Mouse (Mus musculus) c-Kit-positive CD71-positive TER-119-positive erythroid progenitor cells, embryonic 14.5 days (primary cell): Measurements from ENCODE around the gene Rnf31.

Source experiments
- DNase-seq: peaks from one replicate; pipeline ENCODE4 v3.0.0-alpha.2; 2013; ENCODE audit warnings: low spot score

The Rnf31 gene

GRCm38 (mm10) chr14:55591331-55591891, at the start of gene Rnf31:
TSS of gene Rnf31 (plus strand) at chr14:55591708.
- peak; percentile 95 for DNase-seq

GRCm38 (mm10) chr14:55542268-55542667, 49.2 kb upstream of the Rnf31 start:
- no peak for DNase-seq

DNA sequence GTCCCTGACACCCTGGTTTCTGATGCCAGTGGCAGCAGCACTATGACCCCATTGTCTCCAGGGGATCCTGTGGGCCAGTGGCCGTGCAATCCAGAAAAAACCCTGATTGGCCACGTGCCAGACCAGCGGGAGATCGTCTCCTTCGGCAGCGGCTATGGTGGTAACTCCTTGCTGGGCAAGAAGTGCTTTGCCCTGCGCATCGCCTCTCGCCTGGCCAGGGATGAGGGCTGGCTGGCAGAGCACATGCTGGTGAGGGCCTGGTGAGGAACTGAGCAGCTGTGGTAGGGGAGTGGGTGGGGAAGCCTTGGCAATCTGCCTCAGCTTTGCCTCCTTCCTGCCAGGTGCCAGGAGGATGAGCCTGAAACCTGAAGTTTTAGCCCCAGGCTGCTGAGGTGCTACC, 47.2 kb upstream of the Rnf31 start:
- no peak for DNase-seq

- no peak for DNase-seq
These were observed 41.3 kb upstream of the Rnf31 start for GRCm38 (mm10) chr14:55550191-55550590.

GRCm38 (mm10) chr14:55551347-55551746, 40.2 kb upstream of the Rnf31 start:
- DNase-seq: no peak

GRCm38 (mm10) chr14:55551794-55552193, 39.7 kb upstream of the Rnf31 start:
- no peak for DNase-seq

- DNase-seq: no peak
These were observed 36.9 kb upstream of the Rnf31 start for GRCm38 (mm10) chr14:55554635-55555034.

DNA sequence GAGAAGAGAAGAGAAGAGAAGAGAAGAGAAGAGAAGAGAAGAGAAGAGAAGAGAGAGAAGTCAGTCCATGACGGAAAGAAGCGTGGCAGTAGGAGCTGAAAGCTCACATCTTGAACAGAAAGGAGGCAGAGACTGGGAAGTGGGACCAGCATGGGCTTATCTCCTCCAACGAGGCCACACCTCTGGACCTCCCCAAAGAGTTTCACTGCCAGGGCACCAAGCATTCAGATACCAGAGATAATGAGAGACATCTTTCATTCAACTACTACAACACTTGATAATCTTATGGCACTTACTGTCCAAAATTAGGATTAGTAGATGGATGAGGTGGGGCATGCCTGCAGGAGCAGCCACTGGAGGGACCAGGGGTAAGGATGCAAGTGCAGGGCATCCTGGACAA, 35.7 kb upstream of the Rnf31 start:
- no peak for DNase-seq

- peak; percentile 70 for DNase-seq
These were observed 34.5 kb upstream of the Rnf31 start for GRCm38 (mm10) chr14:55557003-55557402.

DNA sequence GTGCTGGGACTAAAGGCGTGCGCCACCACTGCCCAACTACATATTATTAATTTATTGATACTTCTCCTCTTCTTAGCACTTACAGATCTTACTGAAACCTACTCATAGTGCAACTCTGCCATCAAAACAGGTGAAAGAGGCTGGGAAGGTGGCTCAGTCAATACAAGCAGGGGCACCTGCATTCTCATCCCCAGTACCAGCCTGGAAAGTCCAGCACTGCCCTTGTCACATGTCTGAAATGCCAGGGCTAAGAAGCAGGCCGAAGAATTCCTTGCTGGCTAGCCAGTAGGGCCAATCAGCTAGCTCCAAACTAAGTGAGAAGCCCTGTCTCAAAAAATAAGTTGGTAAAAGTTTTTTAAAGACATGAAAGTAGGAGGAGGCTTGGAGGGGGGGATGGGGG, 33.9 kb upstream of the Rnf31 start:
- no peak for DNase-seq

DNA sequence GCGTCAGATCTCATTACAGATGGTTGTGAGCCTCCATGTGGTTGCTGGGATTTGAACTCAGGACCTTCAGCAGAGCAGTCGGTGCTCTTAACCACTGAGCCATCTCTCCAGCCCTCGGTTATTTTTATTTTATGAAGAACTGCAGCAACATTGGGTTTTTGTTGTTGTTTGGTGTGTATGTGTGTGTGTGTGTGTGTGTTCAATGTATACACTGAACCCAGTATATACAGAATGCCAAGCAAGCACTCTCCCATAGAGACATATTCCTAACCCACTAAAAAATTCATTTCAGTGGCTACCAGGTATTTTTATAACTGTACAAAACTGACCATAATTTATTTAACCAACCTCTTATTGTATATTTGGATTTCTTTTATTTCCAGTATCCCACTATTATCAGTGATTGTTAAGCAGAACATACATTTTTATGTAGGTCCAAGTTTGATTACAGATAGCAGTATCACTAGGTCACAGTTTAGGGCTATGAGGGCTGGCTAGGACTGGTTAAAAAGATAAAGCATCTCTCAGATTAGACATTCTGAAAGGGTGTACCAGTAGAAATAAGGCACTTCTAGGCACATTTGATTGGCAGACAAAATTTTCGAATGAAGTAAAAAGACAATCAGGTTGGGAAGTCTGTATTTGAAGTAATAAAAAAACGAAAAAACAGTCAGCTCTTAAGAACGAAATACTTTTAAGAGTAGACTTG, 32.6 kb upstream of the Rnf31 start:
- peak; percentile 78 for DNase-seq

DNA sequence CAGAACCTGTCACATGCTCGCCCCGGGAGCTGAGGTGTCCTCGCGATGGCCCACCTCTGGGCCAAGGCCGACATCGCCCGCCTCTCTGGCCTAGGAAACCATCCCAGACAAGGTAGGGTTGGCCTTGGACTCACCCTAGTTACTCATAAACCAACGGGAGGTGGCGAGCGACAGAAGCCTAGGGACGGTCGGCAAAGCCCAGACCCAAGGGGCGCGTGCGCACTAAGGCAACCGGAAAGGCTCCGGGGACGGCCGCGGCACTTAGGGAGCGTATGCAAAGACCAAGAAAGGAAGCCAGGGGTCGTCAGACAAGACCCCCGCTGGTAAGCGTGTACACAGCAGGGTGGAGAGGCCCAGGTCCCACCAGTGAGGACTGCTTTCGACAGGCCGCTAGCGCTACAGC, 31.7 kb upstream of the Rnf31 start, which contains the start of gene Dcaf11:
Gene Dcaf11, plus strand, starts transcription at position 208 of the 403 bp plus-strand sequence.
- DNase-seq: peak; percentile 87

- DNase-seq: peak; percentile 98
These were observed 31.1 kb upstream of the Rnf31 start, which contains the start of gene A730061H03Rik for GRCm38 (mm10) chr14:55560202-55561073. TSS of gene A730061H03Rik (minus strand) at chr14:55560406.

- no peak for DNase-seq
These were observed 29.6 kb upstream of the Rnf31 start for GRCm38 (mm10) chr14:55561860-55562259.

DNA sequence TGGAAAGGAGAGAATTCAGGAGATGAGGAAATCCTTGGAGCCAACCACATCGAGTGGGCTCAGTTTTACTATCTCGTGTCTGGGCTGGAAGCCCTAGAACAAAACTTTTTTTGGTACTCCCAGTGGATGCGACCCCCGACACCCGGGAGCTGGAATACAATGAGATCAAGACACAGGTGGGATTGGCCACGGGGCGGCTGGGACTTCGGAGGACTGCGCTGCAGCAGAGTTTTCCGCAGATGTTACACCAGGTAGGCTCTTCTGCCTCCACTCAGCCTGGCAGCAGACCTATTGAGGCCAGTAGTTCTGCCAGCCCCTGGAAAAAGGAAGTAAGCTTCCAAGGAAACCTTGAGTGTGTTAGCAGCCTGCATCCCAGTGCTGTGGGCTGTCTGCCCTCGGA, 28.3 kb upstream of the Rnf31 start:
- DNase-seq: no peak

GRCm38 (mm10) chr14:55565748-55566147, 25.8 kb upstream of the Rnf31 start:
- DNase-seq: no peak

- DNase-seq: no peak
These were observed 24.0 kb upstream of the Rnf31 start for GRCm38 (mm10) chr14:55567496-55567895.

- no peak for DNase-seq
These were observed 20.9 kb upstream of the Rnf31 start for GRCm38 (mm10) chr14:55570588-55570987.

GRCm38 (mm10) chr14:55571760-55572159, 19.7 kb upstream of the Rnf31 start:
- DNase-seq: no peak

GRCm38 (mm10) chr14:55575302-55575701, 16.2 kb upstream of the Rnf31 start, which contains the start of gene Fitm1:
TSS of gene Fitm1 (plus strand) at chr14:55575617.
- DNase-seq: no peak

- no peak for DNase-seq
These were observed 15.8 kb upstream of the Rnf31 start for GRCm38 (mm10) chr14:55575711-55576110.

- DNase-seq: no peak
These were observed 15.1 kb upstream of the Rnf31 start for GRCm38 (mm10) chr14:55576376-55576775.
